Comparison of ENCODE assay signal across 24 mouse cellular contexts in the genomic region with DNA sequence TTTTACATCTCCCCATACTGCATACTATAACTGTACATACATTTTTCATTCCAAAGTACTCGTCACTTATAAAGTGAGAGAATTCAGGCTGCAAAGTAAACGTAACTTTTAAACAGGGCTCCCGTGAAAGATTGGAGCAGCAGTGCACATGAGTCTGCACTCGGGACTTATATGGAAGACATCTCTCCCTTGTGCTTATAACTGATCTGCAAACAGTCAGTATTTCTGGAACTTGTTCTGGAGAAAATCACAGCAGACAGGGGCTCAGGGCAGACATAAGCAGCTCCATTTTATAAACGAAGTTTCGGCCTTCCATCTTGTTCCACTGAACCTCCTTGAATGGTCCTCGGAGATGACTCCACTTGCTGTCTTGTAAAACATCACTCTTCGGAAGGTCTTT. TPM values are rescaled to one million over a fixed set of nuclear protein-coding genes. Genes with fewer than 3 reads are reported as not detected.
"Had no signal": no experiment of that assay in that cellular context is flagged by ENCODE, and none has a peak within 500 bp of the region (broad histone marks: within the 10 kb centered on the region; RNA-seq: fewer than 3 reads in every experiment).

No protein-coding gene starts in this region.

- H3K4me3 ChIP-seq: liver, embryonic 13.5 days; liver, embryonic 15.5 days; lung, embryonic 15.5 days; megakaryocyte, embryonic 14.5 days; midbrain, embryonic 10.5 days; midbrain, embryonic 12.5 days; myocyte; neural tube, embryonic 13.5 days had no signal

- H3K27me3 ChIP-seq: liver, embryonic 13.5 days; liver, embryonic 15.5 days; lung, embryonic 15.5 days; megakaryocyte, embryonic 14.5 days; midbrain, embryonic 12.5 days; neural tube, embryonic 13.5 days had no signal

- H3K9me3 ChIP-seq: liver, embryonic 13.5 days; liver, embryonic 15.5 days; lung, embryonic 15.5 days; megakaryocyte, embryonic 14.5 days; midbrain, embryonic 10.5 days; midbrain, embryonic 12.5 days; neural tube, embryonic 13.5 days had no signal

- H3K9ac ChIP-seq: liver, embryonic 13.5 days; liver, embryonic 15.5 days; liver, postnatal 0 days; lung, embryonic 15.5 days; midbrain, embryonic 12.5 days; neural tube, embryonic 13.5 days had no signal

- ATAC-seq: liver, postnatal 0 days; lung, postnatal 0 days; midbrain, embryonic 16.5 days had no signal

- H3K4me2 ChIP-seq: liver, embryonic 13.5 days; liver, embryonic 15.5 days; lung, embryonic 15.5 days; midbrain, embryonic 12.5 days; neural tube, embryonic 13.5 days had no signal

- H3K27ac ChIP-seq: liver, embryonic 13.5 days; liver, embryonic 15.5 days; lung, embryonic 15.5 days; macrophage; midbrain, embryonic 10.5 days; midbrain, embryonic 12.5 days; neural tube, embryonic 13.5 days had no signal

- H3K4me1 ChIP-seq: liver, embryonic 13.5 days; liver, embryonic 15.5 days; lung, embryonic 15.5 days; midbrain, embryonic 10.5 days; midbrain, embryonic 12.5 days; neural tube, embryonic 13.5 days had no signal

- DNase-seq: liver, embryonic 13.5 days; liver, postnatal 0 days; lung, adult 2 months; lung, postnatal 14 days; lung, postnatal 36 days; midbrain, embryonic 14.5 days; right cerebral cortex, adult 18-20 months; right cerebral cortex, postnatal 25 days; right cerebral cortex, postnatal 4 days; spleen, adult 18-20 months; thymus, adult 18-20 months; thymus, postnatal 14 days; thymus, postnatal 36 days had no signal

RNA-seq across cellular contexts. Expression of gene Vstm5, which starts 23.1 kb away (rescaled TPM):
- total RNA-seq: neutrophil, adult 5-6 weeks had no signal
- polyA plus RNA-seq: macrophage, myocyte had no signal
